ENCODE assay signal across 22 mouse cellular contexts in the genomic region with DNA sequence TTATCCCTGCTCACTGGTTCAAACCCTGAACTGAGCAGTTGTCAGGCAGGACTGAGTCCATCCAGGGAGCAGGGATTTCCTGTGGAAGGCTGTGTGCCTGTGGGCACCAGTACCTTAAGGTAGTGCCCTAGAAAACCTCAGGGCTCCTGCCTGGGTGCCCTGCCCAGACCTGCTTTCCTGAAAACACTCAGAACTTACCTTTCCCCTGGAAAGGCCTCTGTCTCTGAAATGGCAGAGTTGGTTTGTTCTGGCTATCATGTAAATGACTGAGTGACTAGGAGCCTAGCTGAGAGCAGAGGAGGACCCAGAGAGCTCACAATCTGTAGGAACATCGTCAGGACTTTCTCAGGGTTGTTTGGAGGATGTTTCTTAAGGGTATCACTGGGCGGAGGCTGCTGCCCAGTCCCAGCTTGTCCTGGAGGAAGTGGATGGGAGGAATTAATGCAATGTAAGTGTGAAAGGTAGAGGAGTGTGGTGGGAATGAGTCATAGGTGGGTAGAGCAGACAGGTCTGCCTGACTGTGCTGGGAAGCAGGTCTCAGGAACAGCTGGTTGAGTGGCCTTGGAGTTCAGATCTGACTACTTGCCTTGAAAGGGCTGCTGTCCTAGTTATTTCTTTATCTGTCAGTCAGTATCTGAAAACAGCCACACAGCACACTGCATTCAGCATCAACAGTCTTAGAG. TPM values are rescaled to one million over a fixed set of nuclear protein-coding genes. Genes with fewer than 3 reads are reported as not detected.
DNase-seq lines count a peak whose midpoint lies in the region; ATAC-seq lines count a peak whose summit lies in the region.
"Had no signal": no experiment of that assay in that cellular context is flagged by ENCODE, and none has a peak within 500 bp of the region (broad histone marks: within the 10 kb centered on the region; RNA-seq: fewer than 3 reads in every experiment).

No protein-coding gene starts in this region.

- peak overlapping the region; percentile 55; the same call in 1 of the 2 replicates for H3K27ac ChIP-seq in stomach, embryonic 15.5 days
- H3K27ac ChIP-seq in forebrain, embryonic 10.5 days: no peak overlapping the region
- H3K27ac ChIP-seq: embryonic facial prominence, embryonic 13.5 days; heart, embryonic 13.5 days; hindbrain, embryonic 15.5 days had no signal

- no peak overlapping the region for H3K4me3 ChIP-seq in stomach, embryonic 15.5 days (replicated peaks)
- no peak overlapping the region for H3K4me3 ChIP-seq in forebrain, embryonic 10.5 days
- H3K4me3 ChIP-seq: embryonic facial prominence, embryonic 13.5 days; heart, embryonic 13.5 days; hindbrain, embryonic 15.5 days had no signal

- H3K27me3 ChIP-seq in stomach, embryonic 15.5 days (replicated peaks): no peaks in the 10 kb centered on the region
- no peaks in the 10 kb centered on the region for H3K27me3 ChIP-seq in forebrain, embryonic 10.5 days (ENCODE audit: poor library complexity, severe bottlenecking)
- H3K27me3 ChIP-seq: embryonic facial prominence, embryonic 13.5 days; hindbrain, embryonic 15.5 days had no signal

- DNase-seq in urinary bladder, adult 18-20 months (ENCODE audit: low spot score in 2 of 2): peak; percentile 60 to 65
- DNase-seq in urinary bladder, postnatal 10 days (ENCODE audit: low spot score): no peak
- peak; percentile 56 for DNase-seq in urinary bladder, postnatal 14 days (ENCODE audit: low spot score)
- DNase-seq in forebrain, embryonic 10.5 days (ENCODE audit: extremely low spot score, low spot score): no peak
- no peak for DNase-seq in kidney, adult 11 months
- DNase-seq: adrenal gland, postnatal 14 days; B cell, adult 2 months; cerebellum, adult 11-12 months; cerebellum, adult 9-11 months; cerebellum, postnatal 36 days; gastrocnemius, postnatal 36 days; heart, adult 11 months; heart, postnatal 36 days had no signal

- H3K9me3 ChIP-seq in stomach, embryonic 15.5 days: no peaks in the 10 kb centered on the region
- H3K9me3 ChIP-seq in forebrain, embryonic 10.5 days: 0 out of 2 replicates have a peak, but pooled peaks cover 2% of the 10 kb centered on the region
- H3K9me3 ChIP-seq: embryonic facial prominence, embryonic 13.5 days; G1E; heart, embryonic 13.5 days; hindbrain, embryonic 15.5 days had no signal

- no peak overlapping the region for H3K4me2 ChIP-seq in stomach, embryonic 15.5 days
- H3K4me2 ChIP-seq: embryonic facial prominence, embryonic 13.5 days; heart, embryonic 13.5 days; hindbrain, embryonic 15.5 days had no signal

- no peak overlapping the region for H3K9ac ChIP-seq in stomach, embryonic 15.5 days
- H3K9ac ChIP-seq: embryonic facial prominence, embryonic 13.5 days; heart, embryonic 13.5 days; hindbrain, embryonic 15.5 days had no signal

- H3K36me3 ChIP-seq in stomach, embryonic 15.5 days: no peaks in the 10 kb centered on the region
- no peaks in the 10 kb centered on the region for H3K36me3 ChIP-seq in forebrain, embryonic 10.5 days (replicated peaks)
- H3K36me3 ChIP-seq: embryonic facial prominence, embryonic 13.5 days; G1E; heart, embryonic 13.5 days; hindbrain, embryonic 15.5 days had no signal

- ATAC-seq in stomach, embryonic 15.5 days (ENCODE audit: insufficient read depth, low FRiP score, low read depth): peak; percentile 48; the same call in 1 of the 2 replicates
- ATAC-seq: CD4-positive, CD25-positive, alpha-beta regulatory T cell, adult 4 months; forebrain, embryonic 14.5 days had no signal

- 72% methylated on average over 2 of the region's 2 CpGs for WGBS in stomach, embryonic 15.5 days
- WGBS in forebrain, embryonic 10.5 days: 78% methylated on average over 2 of the region's 2 CpGs

- H3K4me1 ChIP-seq in stomach, embryonic 15.5 days: no peaks in the 10 kb centered on the region
- no peaks in the 10 kb centered on the region for H3K4me1 ChIP-seq in forebrain, embryonic 10.5 days
- H3K4me1 ChIP-seq: embryonic facial prominence, embryonic 13.5 days; heart, embryonic 13.5 days; hindbrain, embryonic 15.5 days had no signal

RNA-seq across cellular contexts. Expression of a gene that starts 35.8 kb away (rescaled TPM):
- 130 and 141 TPM in 2 replicates for polyA plus RNA-seq in stomach, embryonic 15.5 days (2015; fragmentation: Nextera tagmentation; extraction: Ambion mirVana)
- polyA plus RNA-seq in forebrain, embryonic 10.5 days (2016; fragmentation: Nextera tagmentation; extraction: Ambion mirVana): 175 and 181 TPM in 2 replicates

RNA-seq across cellular contexts. Expression of a gene that starts 36.1 kb away (rescaled TPM):
- polyA plus RNA-seq in stomach, embryonic 15.5 days (2015; fragmentation: Nextera tagmentation; extraction: Ambion mirVana): not detected in 2 replicates
- polyA plus RNA-seq in forebrain, embryonic 10.5 days (2016; fragmentation: Nextera tagmentation; extraction: Ambion mirVana): not detected in 2 replicates
- polyA plus RNA-seq: embryonic facial prominence, embryonic 13.5 days; forebrain, embryonic 14.5 days; heart, embryonic 13.5 days; heart, postnatal 0 days; hindbrain, embryonic 11.5 days; hindbrain, embryonic 15.5 days had no signal

Comparison
In these comparisons a context has a peak if more than half of its experiments do, and no peak if none do; other contexts are left out.
1. DNase-seq: peak in urinary bladder, adult 18-20 months (2 of 2) and urinary bladder, postnatal 14 days (single experiment); none in urinary bladder, postnatal 10 days (single experiment), forebrain, embryonic 10.5 days (single experiment) and kidney, adult 11 months (single experiment).